Mouse (Mus musculus) kidney, adult 2 months (tissue): ENCODE measurements around the gene Jmjd8.

Experiments
- CTCF ChIP-seq: fragments of 200-500 bp; conservative IDR thresholded peaks from 2 replicates; pipeline ENCODE4 v1.5.1; 2011; ENCODE audit warnings: low read depth, mild to moderate bottlenecking, control low read depth, low read length, moderate library complexity, mixed read lengths; ENCODE audit not compliant: insufficient read depth, insufficient read length
- POLR2A ChIP-seq: fragments of 200-500 bp; IDR thresholded peaks from one replicate; pipeline ENCODE4 v1.6.1; 2011; ENCODE audit warnings: low read depth, low read length, control low read depth

DNA sequence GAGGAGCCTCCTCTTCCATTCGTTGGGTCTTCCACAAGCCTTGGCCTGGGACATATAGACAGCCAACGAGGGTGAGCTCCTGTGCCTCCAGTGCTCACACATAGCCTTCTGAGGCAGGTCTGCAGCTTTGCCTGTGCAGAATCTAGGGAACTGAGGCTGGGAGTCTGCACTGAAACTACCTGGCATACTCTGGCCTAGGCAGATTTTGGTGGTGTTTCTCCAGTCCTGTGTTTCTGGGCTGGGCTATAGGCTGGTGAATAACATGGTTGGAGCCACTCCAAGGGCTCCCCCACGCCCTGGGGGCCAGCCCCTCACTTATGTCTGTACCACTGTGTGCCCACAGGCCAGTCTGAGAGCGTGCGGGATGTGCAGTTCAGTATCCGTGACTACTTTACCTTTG lies 3.4 kb upstream of the Jmjd8 start:
- TF ChIP-seq POLR2A: no peak
- TF ChIP-seq CTCF: no peak
